Mouse (Mus musculus): ENCODE measurements around the gene Zcchc17. TPM values are rescaled to one million over a fixed set of nuclear protein-coding genes. Genes with fewer than 3 reads are reported as not detected.
A peak's percentile ranks its signal among the peaks of the same experiment; 100 is the strongest.

Gene Zcchc17
- polyA plus RNA-seq, 1 experiment: 36.8 TPM

DNA sequence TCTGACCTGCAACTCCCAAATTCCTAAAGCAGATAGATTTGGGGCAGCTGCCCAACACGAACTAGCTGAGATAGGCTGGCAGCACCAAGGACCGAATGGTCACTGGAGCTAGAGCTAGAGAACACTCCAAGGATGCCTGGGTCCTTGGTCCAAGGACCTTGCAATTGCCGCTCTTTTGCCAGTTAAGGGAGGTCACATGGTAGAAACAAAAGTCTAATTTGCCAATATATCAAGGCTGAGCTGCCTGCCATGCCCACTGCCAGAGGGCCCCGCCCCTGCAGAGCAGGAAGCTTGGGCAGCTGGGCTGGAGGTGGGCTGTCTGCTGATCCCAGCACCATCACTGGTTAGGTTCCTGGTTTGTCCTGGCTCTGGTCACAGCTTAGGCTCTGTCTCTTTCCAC, 46.2 kb downstream of the Zcchc17 start:
- over 99% methylated on average over 4 of the region's 4 CpGs for WGBS
- no peak for DNase-seq

DNA sequence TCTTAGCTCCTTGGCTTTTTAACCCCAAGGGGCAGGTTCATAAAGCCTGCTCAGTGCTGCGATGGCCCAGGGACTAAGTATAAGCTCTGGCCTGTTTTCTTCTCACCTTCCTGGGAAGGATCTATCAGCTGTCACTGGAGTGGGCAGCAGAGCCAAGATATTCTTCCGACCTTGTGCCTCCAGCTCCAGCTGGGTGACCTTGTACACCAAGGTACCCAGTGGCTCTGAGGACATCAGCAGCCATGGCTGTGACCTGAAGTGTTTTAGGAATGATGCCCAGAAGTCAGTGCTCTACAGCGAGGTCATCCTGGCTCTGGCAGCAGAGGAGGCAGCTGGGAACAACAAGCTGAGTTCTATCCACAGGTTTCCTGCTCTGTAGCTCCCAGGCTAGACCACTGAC, 47.2 kb downstream of the Zcchc17 start:
- Histone ChIP-seq H3K27me3 (ENCODE audit: control insufficient read depth, insufficient read depth, low read length) (peaks cover 14% of the 10 kb centered on the region), H3K4me3 (ENCODE audit: control insufficient read depth, insufficient read depth, low read length) (no peak overlapping the region), H3K36me3 (ENCODE audit: control insufficient read depth, insufficient read depth, low read length) (no peaks in the 10 kb centered on the region), H3K27ac (ENCODE audit: control insufficient read depth, insufficient read depth, low read length) (no peak overlapping the region), H3K4me1 (replicated peaks; ENCODE audit: control insufficient read depth, insufficient read depth, low read length) (peaks cover 13% of the 10 kb centered on the region)
- no peak for DNase-seq
- TF ChIP-seq POLR2A (IDR thresholded peaks at IDR 0.05; ENCODE audit: control insufficient read depth, extremely low read depth, insufficient read depth, low read length, poor library complexity): no peak
- TF ChIP-seq CTCF (IDR thresholded peaks at IDR 0.05; ENCODE audit: borderline replicate concordance, control insufficient read depth, extremely low read depth, insufficient read depth, low read length, poor library complexity): no peak
- 89% methylated on average over 3 of the region's 3 CpGs for WGBS

More for the DNA sequence above, 46.2 kb downstream of the Zcchc17 start:
- Histone ChIP-seq H3K4me3 (ENCODE audit: control insufficient read depth, insufficient read depth, low read length) (no peak overlapping the region), H3K27me3 (ENCODE audit: control insufficient read depth, insufficient read depth, low read length) (peaks cover 5% of the 10 kb centered on the region; the same call in 1 of the 2 replicates), H3K36me3 (ENCODE audit: control insufficient read depth, insufficient read depth, low read length) (no peaks in the 10 kb centered on the region), H3K4me1 (replicated peaks; ENCODE audit: control insufficient read depth, insufficient read depth, low read length) (peaks cover 3% of the 10 kb centered on the region; the same call in 1 of the 2 replicates), H3K27ac (ENCODE audit: control insufficient read depth, insufficient read depth, low read length) (no peak overlapping the region)
- no peak for TF ChIP-seq CTCF (IDR thresholded peaks at IDR 0.05; ENCODE audit: borderline replicate concordance, control insufficient read depth, extremely low read depth, insufficient read depth, low read length, poor library complexity)

DNA sequence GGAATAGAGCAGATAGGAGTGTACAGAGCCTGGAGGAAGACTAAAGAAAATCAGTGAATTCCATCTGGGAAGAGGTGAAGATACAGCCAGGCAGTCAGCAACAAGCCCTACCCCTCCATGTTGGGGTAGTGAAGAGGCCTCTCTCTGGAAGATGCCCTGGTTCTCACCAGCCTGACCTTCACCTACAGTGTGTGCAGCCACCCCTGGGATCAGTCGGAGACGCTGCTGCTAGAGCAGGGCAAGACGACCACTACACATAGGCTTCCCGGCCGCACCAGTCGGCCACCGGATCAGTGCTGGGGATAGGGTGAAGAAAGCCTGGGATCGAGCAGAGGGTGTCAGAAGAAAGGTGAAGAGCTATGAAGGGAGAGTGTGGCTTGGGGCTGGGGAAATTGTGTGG, 50.5 kb downstream of the Zcchc17 start:
- DNase-seq: no peak
- Histone ChIP-seq H3K27me3 (ENCODE audit: control insufficient read depth, insufficient read depth, low read length) (peaks cover 17% of the 10 kb centered on the region), H3K4me3 (ENCODE audit: control insufficient read depth, insufficient read depth, low read length) (no peak overlapping the region), H3K36me3 (ENCODE audit: control insufficient read depth, insufficient read depth, low read length) (no peaks in the 10 kb centered on the region), H3K4me1 (replicated peaks; ENCODE audit: control insufficient read depth, insufficient read depth, low read length) (peaks cover 13% of the 10 kb centered on the region), H3K27ac (ENCODE audit: control insufficient read depth, insufficient read depth, low read length) (no peak overlapping the region)
- TF ChIP-seq CTCF (IDR thresholded peaks at IDR 0.05; ENCODE audit: borderline replicate concordance, control insufficient read depth, extremely low read depth, insufficient read depth, low read length, poor library complexity) (no peak), POLR2A (IDR thresholded peaks at IDR 0.05; ENCODE audit: control insufficient read depth, extremely low read depth, insufficient read depth, low read length, poor library complexity) (no peak)
- WGBS: 74% methylated on average over 8 of the region's 8 CpGs

DNA sequence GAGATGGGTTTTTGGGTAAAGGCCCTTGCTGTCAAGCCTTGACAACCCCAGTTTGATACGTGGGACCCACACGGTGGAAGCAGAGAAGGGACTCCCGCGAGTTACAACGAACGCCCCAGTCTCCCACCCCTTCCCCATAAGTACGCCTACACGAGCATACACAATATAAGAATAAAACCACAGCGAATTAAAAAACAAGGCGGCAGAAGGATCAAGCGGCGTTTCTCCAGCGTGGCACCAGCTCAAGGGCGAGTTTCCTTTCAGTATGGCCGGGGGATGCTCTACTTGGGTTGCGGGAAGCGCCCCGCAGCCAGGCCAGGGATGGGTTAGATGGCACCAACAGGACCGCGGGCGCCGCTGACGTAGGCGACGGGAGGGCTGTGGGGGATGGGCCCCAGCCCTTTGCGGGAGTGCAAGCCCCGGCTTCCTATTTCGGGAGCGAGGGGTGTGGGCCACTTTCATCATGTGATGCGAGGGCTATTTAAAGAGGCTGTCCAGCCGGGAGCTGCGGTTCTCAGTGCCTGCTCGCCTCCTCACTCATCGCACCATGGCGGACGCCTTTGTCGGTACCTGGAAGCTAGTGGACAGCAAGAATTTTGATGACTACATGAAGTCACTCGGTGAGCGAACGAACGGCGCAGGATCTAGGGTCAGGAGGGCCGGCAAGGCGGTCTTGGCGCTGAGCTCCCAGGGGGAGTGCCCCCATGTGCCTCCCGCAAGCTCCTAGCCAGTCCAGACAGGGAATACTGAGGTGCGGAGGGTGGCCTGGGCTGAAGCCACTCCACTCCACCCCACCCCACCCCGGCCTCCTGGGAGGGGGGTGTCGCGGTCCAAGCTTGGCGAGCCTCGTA, 51.3 kb downstream of the Zcchc17 start, which contains the start of the genes Fabp3 and Gm10570:
Gene Fabp3 (plus strand): TSS at position 365 of the 851 bp plus-strand sequence.
Gene Gm10570 (minus strand): TSS at position 444 of the 851 bp plus-strand sequence.
- DNase-seq: no peak
- no peak for TF ChIP-seq CTCF (IDR thresholded peaks at IDR 0.05; ENCODE audit: borderline replicate concordance, control insufficient read depth, extremely low read depth, insufficient read depth, low read length, poor library complexity)
- TF ChIP-seq POLR2A (IDR thresholded peaks at IDR 0.05; ENCODE audit: control insufficient read depth, extremely low read depth, insufficient read depth, low read length, poor library complexity): no peak
- peak within 1 kb of the TSS; percentile 26 for H3K4me3 ChIP-seq (ENCODE audit: control insufficient read depth, insufficient read depth, low read length)
- no peak within 1 kb of the TSS for H3K27ac ChIP-seq (ENCODE audit: control insufficient read depth, insufficient read depth, low read length)
- peaks cover 17% of the 10 kb centered on the region for H3K27me3 ChIP-seq (ENCODE audit: control insufficient read depth, insufficient read depth, low read length)
- 3% methylated on average over 52 of the region's 52 CpGs for WGBS
- H3K36me3 ChIP-seq (ENCODE audit: control insufficient read depth, insufficient read depth, low read length): no peaks in the 10 kb centered on the region
- peaks cover 13% of the 10 kb centered on the region for H3K4me1 ChIP-seq (replicated peaks; ENCODE audit: control insufficient read depth, insufficient read depth, low read length)

DNA sequence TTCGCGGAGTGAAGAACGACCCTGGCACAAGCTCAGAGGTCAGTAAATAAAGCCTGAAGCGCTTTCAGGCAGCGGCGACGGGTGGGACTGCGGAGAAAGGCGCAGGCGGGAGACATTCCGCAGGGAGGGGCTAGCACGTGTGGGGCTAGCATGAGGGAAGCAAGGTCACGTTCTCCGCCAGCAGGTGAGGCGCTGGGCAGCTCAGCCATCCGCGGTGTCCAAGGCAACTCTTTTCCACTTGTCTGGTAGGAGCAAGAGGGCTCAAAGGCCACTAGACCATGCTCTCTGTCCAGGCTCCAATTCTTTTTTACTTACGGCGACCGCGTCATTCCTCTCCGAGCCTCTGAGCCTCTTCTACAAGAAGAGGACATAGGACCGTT, 51.9 kb downstream of the Zcchc17 start:
- H3K4me3 ChIP-seq (ENCODE audit: control insufficient read depth, insufficient read depth, low read length): peak overlapping the region; percentile 26; the same call in 1 of the 2 replicates
- H3K4me1 ChIP-seq (replicated peaks; ENCODE audit: control insufficient read depth, insufficient read depth, low read length): peaks cover 13% of the 10 kb centered on the region
- peaks cover 17% of the 10 kb centered on the region for H3K27me3 ChIP-seq (ENCODE audit: control insufficient read depth, insufficient read depth, low read length)
- WGBS: 2% methylated on average over 23 of the region's 23 CpGs
- H3K36me3 ChIP-seq (ENCODE audit: control insufficient read depth, insufficient read depth, low read length): no peaks in the 10 kb centered on the region
- H3K27ac ChIP-seq (ENCODE audit: control insufficient read depth, insufficient read depth, low read length): no peak overlapping the region
- TF ChIP-seq POLR2A (IDR thresholded peaks at IDR 0.05; ENCODE audit: control insufficient read depth, extremely low read depth, insufficient read depth, low read length, poor library complexity) (no peak), CTCF (IDR thresholded peaks at IDR 0.05; ENCODE audit: borderline replicate concordance, control insufficient read depth, extremely low read depth, insufficient read depth, low read length, poor library complexity) (no peak)
- no peak for DNase-seq

DNA sequence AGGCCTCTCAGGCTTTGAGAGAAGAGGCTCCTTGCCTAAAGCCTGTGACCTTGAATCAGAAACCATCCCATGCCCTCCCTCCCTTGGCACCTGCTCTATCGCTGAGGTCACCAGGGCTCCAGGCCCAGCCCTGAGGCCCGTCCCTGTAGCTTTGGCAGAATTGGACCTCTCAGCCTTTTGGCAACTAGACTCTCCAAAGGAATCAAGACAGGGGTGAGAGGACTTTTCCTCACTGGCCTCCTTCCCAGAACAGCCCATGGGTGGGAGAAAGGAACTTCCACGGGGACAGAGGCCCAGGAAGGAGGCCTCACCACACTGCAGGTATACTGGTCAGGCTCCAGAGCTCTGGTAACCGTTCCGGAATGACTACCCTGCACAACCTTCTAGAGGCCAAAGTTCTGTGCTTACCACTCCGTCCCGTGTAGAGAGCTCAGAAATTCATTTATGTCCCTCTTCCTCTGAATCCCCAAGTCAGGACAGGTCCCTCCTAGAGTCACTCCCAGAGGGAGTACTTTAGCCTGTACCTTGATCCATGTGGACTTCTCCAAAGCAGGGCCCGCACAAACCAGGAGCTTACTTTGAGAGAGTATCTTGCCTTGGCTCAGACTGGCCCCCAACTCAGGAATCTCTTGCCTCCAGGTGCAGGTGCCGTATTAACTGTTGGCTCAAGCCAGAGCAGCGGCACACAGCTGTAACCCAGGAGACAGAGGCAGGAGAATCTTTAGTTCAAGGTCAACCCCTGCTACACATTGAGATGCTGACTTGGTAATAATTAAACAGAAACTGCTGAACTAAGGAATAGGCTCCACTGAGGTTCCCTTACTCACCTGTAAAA, 52.7 kb downstream of the Zcchc17 start:
- H3K4me1 ChIP-seq (replicated peaks; ENCODE audit: control insufficient read depth, insufficient read depth, low read length): peaks cover 13% of the 10 kb centered on the region
- no peak overlapping the region for H3K27ac ChIP-seq (ENCODE audit: control insufficient read depth, insufficient read depth, low read length)

More for the DNA sequence above, 52.7 kb downstream of the Zcchc17 start:
- no peak for DNase-seq
- H3K27me3 ChIP-seq (ENCODE audit: control insufficient read depth, insufficient read depth, low read length): peaks cover 17% of the 10 kb centered on the region
- H3K4me3 ChIP-seq (ENCODE audit: control insufficient read depth, insufficient read depth, low read length): no peak overlapping the region
- 93% methylated on average over 10 of the region's 10 CpGs for WGBS
- TF ChIP-seq CTCF (IDR thresholded peaks at IDR 0.05; ENCODE audit: borderline replicate concordance, control insufficient read depth, extremely low read depth, insufficient read depth, low read length, poor library complexity) (no peak), POLR2A (IDR thresholded peaks at IDR 0.05; ENCODE audit: control insufficient read depth, extremely low read depth, insufficient read depth, low read length, poor library complexity) (no peak)
- no peaks in the 10 kb centered on the region for H3K36me3 ChIP-seq (ENCODE audit: control insufficient read depth, insufficient read depth, low read length)
